Mouse (Mus musculus): ENCODE results near the gene Htt.

GRCm38 (mm10) chr5:34949769-34950211, 188.2 kb downstream of the Htt start:
- TF ChIP-seq CTCF (IDR thresholded peaks at IDR 0.05; ENCODE audit: low read depth, low read length): no peak
- no peak for TF ChIP-seq POLR2A (IDR thresholded peaks at IDR 0.05; ENCODE audit: insufficient read depth, low read length)
